Mouse (Mus musculus) megakaryocyte, embryonic 14.5 days (primary cell): ENCODE measurements around the gene Ddt.

Experiments used
- FLI1 ChIP-seq: IDR thresholded peaks from 2 replicates; pipeline ENCODE4 v1.6.1; 2012; ENCODE audit warnings: low read length, inconsistent platforms, mixed read lengths
- GATA1 ChIP-seq: IDR thresholded peaks from 3 replicates; pipeline ENCODE4 v1.6.1; 2012; ENCODE audit warnings: mixed read lengths, low read length, inconsistent platforms, borderline replicate concordance

- TF ChIP-seq GATA1 (no peak), FLI1 (no peak)
Measured at GRCm38 (mm10) chr10:75776562-75776961, 3.3 kb upstream of the Ddt start.
